Mouse (Mus musculus): ENCODE results near the gene Tmem165. TPM values are rescaled to one million over a fixed set of nuclear protein-coding genes. Genes with fewer than 3 reads are reported as not detected.

Tmem165 gene
- polyA plus RNA-seq, 1 experiment from 2014 or later = 110 TPM

- H3K27me3 ChIP-seq (replicated peaks; ENCODE audit: control insufficient read depth, insufficient read depth, low read length) = no peaks in the 10 kb centered on the region
- no peak overlapping the region for H3K27ac ChIP-seq (ENCODE audit: low read depth)
- no peaks in the 10 kb centered on the region for H3K36me3 ChIP-seq (ENCODE audit: control insufficient read depth, insufficient read depth, low read length)
- H3K9ac ChIP-seq (ENCODE audit: low read length) = no peak overlapping the region
- ATAC-seq (replicated peaks; ENCODE audit: low FRiP score, low TSS enrichment, low read depth) (no peak), DNase-seq (ENCODE audit: low spot score) (no peak)
- 60% methylated on average over 7 of the region's 7 CpGs for WGBS
- H3K4me2 ChIP-seq (ENCODE audit: low read length) = no peak overlapping the region
- no peak overlapping the region for H3K4me3 ChIP-seq (ENCODE audit: low read depth, low read length)
- H3K9me3 ChIP-seq (ENCODE audit: control insufficient read depth, low read length) = no peaks in the 10 kb centered on the region
- H3K4me1 ChIP-seq (replicated peaks; ENCODE audit: control insufficient read depth, insufficient read depth, low read length) = peaks cover 12% of the 10 kb centered on the region; the same call in 1 of the 2 replicates
These were observed 6.0 kb upstream of the Tmem165 start for GRCm38 (mm10) chr5:76177664-76178063.

- no peak overlapping the region for H3K27ac ChIP-seq (ENCODE audit: low read depth)
- no peak overlapping the region for H3K9ac ChIP-seq (ENCODE audit: low read length)
- H3K27me3 ChIP-seq (replicated peaks; ENCODE audit: control insufficient read depth, insufficient read depth, low read length) = no peaks in the 10 kb centered on the region
- ATAC-seq (replicated peaks; ENCODE audit: low FRiP score, low TSS enrichment, low read depth) (no peak), DNase-seq (ENCODE audit: low spot score) (no peak)
- H3K4me2 ChIP-seq (ENCODE audit: low read length) = no peak overlapping the region
- H3K4me3 ChIP-seq (ENCODE audit: low read depth, low read length) = no peak overlapping the region
- 96% methylated on average over 5 of the region's 5 CpGs for WGBS
- peaks cover 12% of the 10 kb centered on the region; the same call in 1 of the 2 replicates for H3K4me1 ChIP-seq (replicated peaks; ENCODE audit: control insufficient read depth, insufficient read depth, low read length)
- H3K36me3 ChIP-seq (ENCODE audit: control insufficient read depth, insufficient read depth, low read length) = no peaks in the 10 kb centered on the region
- no peaks in the 10 kb centered on the region for H3K9me3 ChIP-seq (ENCODE audit: control insufficient read depth, low read length)
These were observed 4.5 kb upstream of the Tmem165 start for GRCm38 (mm10) chr5:76179171-76179570.

GRCm38 (mm10) chr5:76179791-76180190, 3.9 kb upstream of the Tmem165 start:
- no peaks in the 10 kb centered on the region for H3K9me3 ChIP-seq (ENCODE audit: control insufficient read depth, low read length)
- no peak overlapping the region for H3K4me3 ChIP-seq (ENCODE audit: low read depth, low read length)
- DNase-seq (ENCODE audit: low spot score) (no peak), ATAC-seq (replicated peaks; ENCODE audit: low FRiP score, low TSS enrichment, low read depth) (no peak)
- H3K9ac ChIP-seq (ENCODE audit: low read length) = no peak overlapping the region
- peaks cover 14% of the 10 kb centered on the region; the same call in 1 of the 2 replicates for H3K4me1 ChIP-seq (replicated peaks; ENCODE audit: control insufficient read depth, insufficient read depth, low read length)
- H3K27me3 ChIP-seq (replicated peaks; ENCODE audit: control insufficient read depth, insufficient read depth, low read length) = no peaks in the 10 kb centered on the region
- H3K36me3 ChIP-seq (ENCODE audit: control insufficient read depth, insufficient read depth, low read length) = no peaks in the 10 kb centered on the region
- 89% methylated on average over 5 of the region's 5 CpGs for WGBS
- H3K27ac ChIP-seq (ENCODE audit: low read depth) = no peak overlapping the region
- H3K4me2 ChIP-seq (ENCODE audit: low read length) = no peak overlapping the region

GRCm38 (mm10) chr5:76182326-76182725, 1.4 kb upstream of the Tmem165 start:
- ATAC-seq (replicated peaks; ENCODE audit: low FRiP score, low TSS enrichment, low read depth) = no peak
- no peaks in the 10 kb centered on the region for H3K9me3 ChIP-seq (ENCODE audit: control insufficient read depth, low read length)
- H3K27ac ChIP-seq (ENCODE audit: low read depth) = no peak overlapping the region
- no peak overlapping the region for H3K4me3 ChIP-seq (ENCODE audit: low read depth, low read length)
- H3K36me3 ChIP-seq (ENCODE audit: control insufficient read depth, insufficient read depth, low read length) = no peaks in the 10 kb centered on the region
- no peak overlapping the region for H3K9ac ChIP-seq (ENCODE audit: low read length)
- H3K4me2 ChIP-seq (ENCODE audit: low read length) = no peak overlapping the region
- DNase-seq (ENCODE audit: low spot score) = no peak
- H3K27me3 ChIP-seq (replicated peaks; ENCODE audit: control insufficient read depth, insufficient read depth, low read length) = no peaks in the 10 kb centered on the region
- WGBS = 52% methylated on average over 3 of the region's 3 CpGs
- peaks cover 14% of the 10 kb centered on the region for H3K4me1 ChIP-seq (replicated peaks; ENCODE audit: control insufficient read depth, insufficient read depth, low read length)

GRCm38 (mm10) chr5:76183043-76183749, 484 bp upstream of the Tmem165 start:
- Histone ChIP-seq H3K27ac (ENCODE audit: low read depth) (peak overlapping the region; percentile 98), H3K4me1 (replicated peaks; ENCODE audit: control insufficient read depth, insufficient read depth, low read length) (peaks cover 14% of the 10 kb centered on the region), H3K4me3 (ENCODE audit: low read depth, low read length) (peak overlapping the region; percentile 86), H3K36me3 (ENCODE audit: control insufficient read depth, insufficient read depth, low read length) (peaks cover 2% of the 10 kb centered on the region; the same call in 1 of the 2 replicates), H3K4me2 (ENCODE audit: low read length) (peak overlapping the region; percentile 85), H3K9ac (ENCODE audit: low read length) (peak overlapping the region; percentile 94), H3K27me3 (replicated peaks; ENCODE audit: control insufficient read depth, insufficient read depth, low read length) (no peaks in the 10 kb centered on the region), H3K9me3 (ENCODE audit: control insufficient read depth, low read length) (no peaks in the 10 kb centered on the region)
- WGBS = 34% methylated on average over 17 of the region's 17 CpGs
- no peak for DNase-seq (ENCODE audit: low spot score)
- peak; percentile 38; the same call in 1 of the 2 replicates for ATAC-seq (replicated peaks; ENCODE audit: low FRiP score, low TSS enrichment, low read depth)

GRCm38 (mm10) chr5:76184286-76185080, 803 bp downstream of the Tmem165 start:
- peak overlapping the region; percentile 94 for H3K9ac ChIP-seq (ENCODE audit: low read length)
- peak overlapping the region; percentile 86 for H3K4me3 ChIP-seq (ENCODE audit: low read depth, low read length)
- no peaks in the 10 kb centered on the region for H3K9me3 ChIP-seq (ENCODE audit: control insufficient read depth, low read length)
- ATAC-seq (replicated peaks; ENCODE audit: low FRiP score, low TSS enrichment, low read depth) (peak; percentile 88), DNase-seq (ENCODE audit: low spot score) (peak; percentile 89)
- H3K4me2 ChIP-seq (ENCODE audit: low read length) = peak overlapping the region; percentile 85
- H3K27me3 ChIP-seq (replicated peaks; ENCODE audit: control insufficient read depth, insufficient read depth, low read length) = no peaks in the 10 kb centered on the region
- H3K4me1 ChIP-seq (replicated peaks; ENCODE audit: control insufficient read depth, insufficient read depth, low read length) = peaks cover 14% of the 10 kb centered on the region
- H3K27ac ChIP-seq (ENCODE audit: low read depth) = peak overlapping the region; percentile 98
- 4% methylated on average over 38 of the region's 38 CpGs for WGBS
- peaks cover 2% of the 10 kb centered on the region; the same call in 1 of the 2 replicates for H3K36me3 ChIP-seq (ENCODE audit: control insufficient read depth, insufficient read depth, low read length)

- Histone ChIP-seq H3K36me3 (ENCODE audit: control insufficient read depth, insufficient read depth, low read length) (peaks cover 14% of the 10 kb centered on the region; the same call in 1 of the 2 replicates), H3K4me2 (ENCODE audit: low read length) (no peak overlapping the region), H3K9me3 (ENCODE audit: control insufficient read depth, low read length) (no peaks in the 10 kb centered on the region), H3K4me3 (ENCODE audit: low read depth, low read length) (no peak overlapping the region), H3K27me3 (replicated peaks; ENCODE audit: control insufficient read depth, insufficient read depth, low read length) (no peaks in the 10 kb centered on the region), H3K9ac (ENCODE audit: low read length) (no peak overlapping the region), H3K27ac (ENCODE audit: low read depth) (no peak overlapping the region), H3K4me1 (replicated peaks; ENCODE audit: control insufficient read depth, insufficient read depth, low read length) (peaks cover 14% of the 10 kb centered on the region)
- 86% methylated on average over 5 of the region's 5 CpGs for WGBS
- DNase-seq (ENCODE audit: low spot score) (no peak), ATAC-seq (replicated peaks; ENCODE audit: low FRiP score, low TSS enrichment, low read depth) (no peak)
These were observed 4.2 kb downstream of the Tmem165 start for GRCm38 (mm10) chr5:76187885-76188284.

GRCm38 (mm10) chr5:76190609-76191008, 6.9 kb downstream of the Tmem165 start:
- Histone ChIP-seq H3K9me3 (ENCODE audit: control insufficient read depth, low read length) (no peaks in the 10 kb centered on the region), H3K36me3 (ENCODE audit: control insufficient read depth, insufficient read depth, low read length) (peaks cover 21% of the 10 kb centered on the region), H3K4me2 (ENCODE audit: low read length) (no peak overlapping the region), H3K4me1 (replicated peaks; ENCODE audit: control insufficient read depth, insufficient read depth, low read length) (peaks cover 3% of the 10 kb centered on the region), H3K4me3 (ENCODE audit: low read depth, low read length) (no peak overlapping the region), H3K9ac (ENCODE audit: low read length) (no peak overlapping the region), H3K27me3 (replicated peaks; ENCODE audit: control insufficient read depth, insufficient read depth, low read length) (no peaks in the 10 kb centered on the region), H3K27ac (ENCODE audit: low read depth) (no peak overlapping the region)
- ATAC-seq (replicated peaks; ENCODE audit: low FRiP score, low TSS enrichment, low read depth) = no peak
- WGBS = 78% methylated on average over 4 of the region's 4 CpGs
- no peak for DNase-seq (ENCODE audit: low spot score)

Measured in intestine, embryonic 14.5 days (tissue).